Comparison of ENCODE assay signal across 7 mouse cellular contexts in genomic region chr11:98795015-98795713, GRCm38 (mm10). TPM values are rescaled to one million over a fixed set of nuclear protein-coding genes. Genes with fewer than 3 reads are reported as not detected.
A peak's percentile ranks its signal among the peaks of the same experiment; 100 is the strongest.
DNase-seq lines count a peak whose midpoint lies in the region; ATAC-seq lines count a peak whose summit lies in the region.

TSS of gene Msl1 (plus strand) at chr11:98795516.

- peaks cover 19% of the 10 kb centered on the region for H3K36me3 ChIP-seq in intestine, embryonic 14.5 days (ENCODE audit: control insufficient read depth, insufficient read depth, low read length)
- peaks cover 28% of the 10 kb centered on the region for H3K36me3 ChIP-seq in midbrain, embryonic 10.5 days

- H3K4me3 ChIP-seq in intestine, embryonic 14.5 days (ENCODE audit: low read depth, low read length), result peak within 1 kb of the TSS; percentile 100
- H3K4me3 ChIP-seq in midbrain, embryonic 10.5 days, result peak within 1 kb of the TSS; percentile 100

- under 1% methylated on average over 68 of the region's 89 CpGs for WGBS in intestine, embryonic 14.5 days
- WGBS in midbrain, embryonic 10.5 days, result under 1% methylated on average over 81 of the region's 89 CpGs

- peak; percentile 95 for DNase-seq in adrenal gland, adult 2 months
- DNase-seq in embryo, embryonic 11 days, result peak; percentile 93
- peak; percentile 85 to 86 for DNase-seq in gastrocnemius, postnatal 36 days
- peak; percentile 95 for DNase-seq in intestine, embryonic 14.5 days (ENCODE audit: low spot score)
- DNase-seq in left cerebral cortex, postnatal 4 days, result peak; percentile 91
- DNase-seq in midbrain, embryonic 10.5 days (ENCODE audit: low spot score), result peak; percentile 93
- DNase-seq in skeletal muscle tissue, adult 2 months (ENCODE audit: low read depth, low spot score), result peak; percentile 89

- no peaks in the 10 kb centered on the region for H3K27me3 ChIP-seq in intestine, embryonic 14.5 days (replicated peaks; ENCODE audit: control insufficient read depth, insufficient read depth, low read length)
- H3K27me3 ChIP-seq in midbrain, embryonic 10.5 days (ENCODE audit: low read depth, poor library complexity, severe bottlenecking), result no peaks in the 10 kb centered on the region

- H3K4me1 ChIP-seq in intestine, embryonic 14.5 days (replicated peaks; ENCODE audit: control insufficient read depth, insufficient read depth, low read length), result peaks cover 23% of the 10 kb centered on the region
- peaks cover 62% of the 10 kb centered on the region for H3K4me1 ChIP-seq in midbrain, embryonic 10.5 days

- intact Hi-C loops in gastrocnemius, postnatal 36 days (cut with DNase I), result no loop called here
- intact Hi-C loops in left cerebral cortex, postnatal 4 days (cut with DNase I), result no loop called here

- peak within 1 kb of the TSS; percentile 98 for H3K9ac ChIP-seq in intestine, embryonic 14.5 days (ENCODE audit: low read length)

- H3K9me3 ChIP-seq in intestine, embryonic 14.5 days (ENCODE audit: control insufficient read depth, low read length), result no peaks in the 10 kb centered on the region
- H3K9me3 ChIP-seq in midbrain, embryonic 10.5 days (replicated peaks), result no peaks in the 10 kb centered on the region

- H3K4me2 ChIP-seq in intestine, embryonic 14.5 days (ENCODE audit: low read length), result peak within 1 kb of the TSS; percentile 77

- H3K27ac ChIP-seq in intestine, embryonic 14.5 days (ENCODE audit: low read depth), result peak within 1 kb of the TSS; percentile 100
- peak within 1 kb of the TSS; percentile 100 for H3K27ac ChIP-seq in midbrain, embryonic 10.5 days (replicated peaks)

- ATAC-seq in intestine, embryonic 14.5 days (replicated peaks; ENCODE audit: low FRiP score, low TSS enrichment, low read depth), result peak; percentile 65

RNA-seq across cellular contexts. Expression of gene Msl1, which starts in this region (rescaled TPM):
- total RNA-seq in adrenal gland, adult 2 months (2021), result 10 to 100 TPM; 80.9 to 98.0 TPM
- polyA plus RNA-seq in adrenal gland, adult 2 months (2012; rRNA removed), result 63.2 and 65.0 TPM in 2 replicates
- total RNA-seq in gastrocnemius, postnatal 36 days (2021), result 10 to 100 TPM; 49.0 to 51.4 TPM
- polyA plus RNA-seq in intestine, embryonic 14.5 days (2014; fragmentation: Nextera tagmentation; extraction: Ambion mirVana), result 17.5 and 19.1 TPM in 2 replicates
- total RNA-seq in left cerebral cortex, postnatal 4 days (2021), result 100 to 1,000 TPM; 163 to 166 TPM
- 22.9 and 24.3 TPM in 2 replicates for polyA plus RNA-seq in midbrain, embryonic 10.5 days (2016; fragmentation: Nextera tagmentation; extraction: Ambion mirVana)

Comparison
In these comparisons a context has a peak if more than half of its experiments do, and no peak if none do; other contexts are left out.
1. Peak in every context shown above with its lines: DNase-seq, ATAC-seq, H3K4me3 ChIP-seq and H3K27ac ChIP-seq.